Mouse (Mus musculus): ENCODE results near the gene Asl.

GRCm38 (mm10) chr5:130007344-130007743 is 21.7 kb downstream of the Asl start:
- TF ChIP-seq CTCF (IDR thresholded peaks at IDR 0.05; ENCODE audit: borderline replicate concordance, extremely low read depth, insufficient read depth, insufficient read length) = peak; percentile 33; the same call in 1 of the 2 replicates
- no peak for TF ChIP-seq POLR2A (IDR thresholded peaks at IDR 0.05; ENCODE audit: borderline replicate concordance, extremely low read depth, insufficient read depth, insufficient read length, poor library complexity, severe bottlenecking)

All from brain, embryonic 14.5 days (tissue).